Mouse (Mus musculus) myocyte (in vitro differentiated cells): ENCODE results near the gene Spock1.

Experiments used
- POLR2A ChIP-seq: IDR thresholded peaks from one replicate; pipeline ENCODE4 v1.6.1; 2011; ENCODE audit warnings: low read depth, mild to moderate bottlenecking, control low read depth, moderate library complexity; ENCODE audit not compliant: insufficient read length
- REST ChIP-seq: IDR thresholded peaks from one replicate; pipeline ENCODE4 v1.6.1; 2011; ENCODE audit warnings: mild to moderate bottlenecking, control low read depth, moderate library complexity; ENCODE audit not compliant: insufficient read depth, insufficient read length
- USF1 ChIP-seq: IDR thresholded peaks from one replicate; pipeline ENCODE4 v1.6.1; 2011; ENCODE audit warnings: low read depth, mild to moderate bottlenecking, control low read depth, moderate library complexity

- TF ChIP-seq POLR2A: no peak
- no peak for TF ChIP-seq REST
- no peak for TF ChIP-seq USF1
Measured at GRCm38 (mm10) chr13:57811253-57811652, 96.9 kb downstream of the Spock1 start.
